Mouse (Mus musculus): ENCODE results near the gene Cldn6. TPM values are rescaled to one million over a fixed set of nuclear protein-coding genes. Genes with fewer than 3 reads are reported as not detected.

Cldn6 gene
- polyA plus RNA-seq (2015; fragmentation: Illumina TruSeq; extraction: RNeasy Lipid Tissue Mini Kit (QIAGEN cat#74804); ENCODE audit: insufficient read depth, low replicate concordance), result not detected

GRCm38 (mm10) chr17:23679127-23679835 lies at the start of gene Cldn6:
Gene Cldn6 (plus strand): TSS chr17:23679249.

DNA sequence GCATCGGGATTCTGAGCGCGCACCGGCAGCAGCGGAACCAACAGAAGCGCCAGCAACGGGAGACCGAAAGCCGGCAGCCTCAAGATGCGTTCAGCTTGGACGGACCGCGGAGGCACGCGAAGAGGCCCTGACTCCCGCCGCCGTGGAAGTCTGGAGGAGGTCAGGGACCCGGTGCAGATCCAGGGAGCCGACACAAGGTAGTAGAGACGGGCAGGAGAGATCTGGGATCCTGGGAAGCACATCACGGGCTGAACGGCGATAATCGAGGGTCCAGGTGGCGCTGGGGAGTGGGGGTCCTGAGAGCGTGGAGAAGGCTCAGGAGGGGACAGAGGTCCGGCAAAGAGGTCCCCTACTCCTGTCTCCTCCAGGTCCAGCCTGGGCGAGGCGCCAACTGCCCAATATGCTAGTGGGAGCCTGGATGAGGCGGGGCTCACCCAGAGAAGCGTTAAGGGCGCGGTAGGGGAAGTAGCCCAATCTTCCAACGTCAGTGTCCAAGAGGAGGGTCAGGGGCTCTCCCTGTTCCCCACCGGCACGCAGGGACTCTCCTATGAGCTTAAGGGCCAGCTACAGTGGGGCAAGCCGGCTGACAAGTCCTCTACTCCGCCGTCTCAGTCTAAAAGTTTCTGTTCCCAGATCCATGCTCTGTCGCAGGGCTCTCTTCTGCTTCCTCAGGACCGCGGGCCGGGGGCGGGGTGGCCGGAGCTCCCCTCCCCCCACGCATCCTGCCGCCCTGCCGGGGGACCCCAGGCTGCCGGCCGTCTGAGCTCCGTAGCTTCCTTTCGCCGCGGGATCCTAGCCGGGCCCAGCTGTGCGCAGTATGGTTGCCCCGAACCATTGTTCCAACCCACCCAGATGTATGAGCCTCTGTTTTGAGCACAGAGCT lies 34.2 kb upstream of the Cldn6 start, which contains the start of gene Mmp25:
Mmp25 (minus strand) TSS at position 665 of the 883 bp plus-strand sequence.

GRCm38 (mm10) chr17:23660117-23660875 lies 18.8 kb upstream of the Cldn6 start, which contains the start of gene Bicdl2:
Gene Bicdl2 (plus strand): TSS chr17:23660506.

GRCm38 (mm10) chr17:23673424-23674073 lies 5.5 kb upstream of the Cldn6 start, which contains the start of the genes Hcfc1r1 and Thoc6:
Gene Hcfc1r1 (plus strand): TSS chr17:23673596.
Gene Thoc6 (minus strand): TSS chr17:23673882.

DNA sequence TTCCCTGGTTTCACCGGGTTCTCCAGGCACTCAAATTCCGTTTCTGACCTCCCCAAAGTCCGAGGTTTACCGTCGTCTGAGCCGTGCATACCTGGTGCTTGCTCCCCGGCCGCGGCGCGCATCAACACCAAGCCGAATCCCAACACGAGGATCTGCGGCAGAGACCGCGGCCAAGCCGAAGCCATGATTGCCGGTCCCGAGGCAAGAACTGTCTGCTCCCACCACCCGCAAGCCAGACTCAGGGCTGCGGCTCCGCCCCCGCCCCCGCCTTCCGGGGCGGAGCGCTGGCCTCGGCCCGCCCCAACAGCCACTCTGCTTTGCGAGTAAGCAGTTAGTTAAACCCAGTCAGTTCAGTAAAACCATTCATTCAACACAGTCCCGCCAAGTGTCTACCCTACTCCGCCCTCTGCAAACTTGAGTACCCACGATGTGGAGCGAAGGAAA lies 1.8 kb upstream of the Cldn6 start, which contains the start of gene Tnfrsf12a:
Tnfrsf12a (minus strand) TSS at position 233 of the 444 bp plus-strand sequence.

GRCm38 (mm10) chr17:23683856-23684672 lies 5.0 kb downstream of the Cldn6 start, which contains the start of gene Cldn9:
Gene Cldn9 (minus strand): TSS chr17:23684026.

DNA sequence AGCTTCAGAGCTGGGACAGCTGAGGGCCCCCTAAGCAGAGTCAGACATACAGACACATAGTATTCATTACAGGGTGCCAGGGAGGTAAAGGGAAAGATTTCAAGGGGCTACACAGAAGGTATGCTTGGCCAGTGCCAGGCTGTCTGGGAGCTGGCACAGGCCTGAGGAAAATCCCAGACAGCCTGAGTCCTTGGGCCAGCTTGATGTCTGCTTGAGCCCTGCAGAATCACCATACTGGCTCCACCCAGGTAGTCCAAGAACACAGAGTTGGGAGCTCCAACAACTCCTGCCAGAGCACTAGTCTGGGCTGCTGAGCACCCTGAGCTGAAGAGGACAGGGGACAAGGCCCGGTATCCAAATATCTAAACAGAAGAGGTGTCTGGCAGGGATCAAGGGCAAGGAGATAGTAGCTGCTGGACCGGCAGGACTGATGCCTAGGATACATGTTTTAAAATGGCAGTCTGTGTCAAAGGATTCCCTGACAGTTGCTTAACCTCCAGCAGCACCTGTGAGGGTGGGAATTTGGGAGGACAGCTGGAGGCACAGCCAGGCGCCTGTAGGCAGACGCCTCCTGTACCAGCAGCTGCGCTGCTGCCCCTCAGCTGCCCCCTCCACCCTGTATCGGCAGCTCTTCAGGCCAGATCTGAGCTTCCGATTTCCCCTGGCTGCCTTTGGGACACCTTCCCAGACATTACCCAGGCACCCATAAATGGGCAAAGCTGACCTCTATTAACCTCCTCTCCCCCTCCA lies 43.5 kb downstream of the Cldn6 start, which contains the start of gene 1520401A03Rik:
1520401A03Rik (minus strand) TSS at position 408 of the 750 bp plus-strand sequence.

DNA sequence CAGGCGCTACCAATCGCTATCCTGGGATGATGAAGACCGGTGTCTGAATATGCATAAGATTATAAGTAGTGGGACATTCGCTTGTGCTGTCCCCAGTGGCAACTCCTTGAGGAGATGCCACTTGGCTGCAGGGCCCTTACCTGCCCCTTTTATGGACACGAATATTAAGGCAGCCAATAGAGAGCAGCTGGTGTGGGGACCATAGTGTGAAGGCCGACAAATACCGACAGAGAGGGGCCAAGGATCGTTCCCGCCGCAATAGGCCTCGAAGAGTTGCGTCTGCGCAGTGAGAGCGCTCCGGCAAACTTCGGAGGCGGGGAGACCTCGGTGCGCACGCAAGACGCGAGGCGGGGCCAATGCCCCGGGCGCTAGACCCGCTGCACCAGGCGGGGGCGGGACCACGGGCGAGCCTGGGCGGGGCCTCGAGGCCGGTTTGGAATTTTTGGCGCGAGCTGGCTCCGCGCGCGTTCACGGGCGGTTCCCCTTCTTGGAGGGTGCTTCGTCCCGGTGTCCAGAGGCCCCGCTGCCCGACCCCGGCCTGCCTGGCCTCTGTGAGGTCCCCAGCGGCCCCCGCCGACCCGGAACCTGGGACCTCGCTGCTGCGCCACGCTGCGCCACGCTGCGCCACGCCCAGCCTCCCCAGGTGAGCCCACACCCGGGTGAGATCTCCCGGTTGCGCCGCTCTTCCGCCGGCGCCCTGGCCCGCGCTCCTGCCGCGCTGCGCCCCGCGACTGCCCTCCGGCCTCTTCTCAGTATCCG lies 47.1 kb downstream of the Cldn6 start, which contains the start of gene Pkmyt1:
Pkmyt1 (plus strand) TSS at position 338 of the 759 bp plus-strand sequence.

Other genes starting within 250 kb of the Cldn6 start
- not detected for gene Vmn2r117, start 199.6 kb upstream of the Cldn6 start, polyA plus RNA-seq (2015; fragmentation: Illumina TruSeq; extraction: RNeasy Lipid Tissue Mini Kit (QIAGEN cat#74804); ENCODE audit: insufficient read depth, low replicate concordance)
- gene Zfp213, start 115.0 kb upstream of the Cldn6 start, polyA plus RNA-seq (2015; fragmentation: Illumina TruSeq; extraction: RNeasy Lipid Tissue Mini Kit (QIAGEN cat#74804); ENCODE audit: insufficient read depth, low replicate concordance), result 4.4 TPM
- 0.72 TPM for gene Zfp13, start 79.8 kb upstream of the Cldn6 start, polyA plus RNA-seq (2015; fragmentation: Illumina TruSeq; extraction: RNeasy Lipid Tissue Mini Kit (QIAGEN cat#74804); ENCODE audit: insufficient read depth, low replicate concordance)
- gene Zscan10, start 78.4 kb upstream of the Cldn6 start, polyA plus RNA-seq (2015; fragmentation: Illumina TruSeq; extraction: RNeasy Lipid Tissue Mini Kit (QIAGEN cat#74804); ENCODE audit: insufficient read depth, low replicate concordance), result not detected
- gene Mmp25, start 34.0 kb upstream of the Cldn6 start, polyA plus RNA-seq (2015; fragmentation: Illumina TruSeq; extraction: RNeasy Lipid Tissue Mini Kit (QIAGEN cat#74804); ENCODE audit: insufficient read depth, low replicate concordance), result 1.0 TPM
- gene Bicdl2, start 18.7 kb upstream of the Cldn6 start, polyA plus RNA-seq (2015; fragmentation: Illumina TruSeq; extraction: RNeasy Lipid Tissue Mini Kit (QIAGEN cat#74804); ENCODE audit: insufficient read depth, low replicate concordance), result not detected
- 29.3 TPM for gene Hcfc1r1, start 5.7 kb upstream of the Cldn6 start, polyA plus RNA-seq (2015; fragmentation: Illumina TruSeq; extraction: RNeasy Lipid Tissue Mini Kit (QIAGEN cat#74804); ENCODE audit: insufficient read depth, low replicate concordance)
- gene Thoc6, start 5.4 kb upstream of the Cldn6 start, polyA plus RNA-seq (2015; fragmentation: Illumina TruSeq; extraction: RNeasy Lipid Tissue Mini Kit (QIAGEN cat#74804); ENCODE audit: insufficient read depth, low replicate concordance), result 9.4 TPM
- gene Tnfrsf12a, start 1.8 kb upstream of the Cldn6 start, polyA plus RNA-seq (2015; fragmentation: Illumina TruSeq; extraction: RNeasy Lipid Tissue Mini Kit (QIAGEN cat#74804); ENCODE audit: insufficient read depth, low replicate concordance), result 4.0 TPM
- gene Cldn9, start 4.8 kb downstream of the Cldn6 start, polyA plus RNA-seq (2015; fragmentation: Illumina TruSeq; extraction: RNeasy Lipid Tissue Mini Kit (QIAGEN cat#74804); ENCODE audit: insufficient read depth, low replicate concordance), result not detected
- not detected for gene 1520401A03Rik, start 43.5 kb downstream of the Cldn6 start, polyA plus RNA-seq (2015; fragmentation: Illumina TruSeq; extraction: RNeasy Lipid Tissue Mini Kit (QIAGEN cat#74804); ENCODE audit: insufficient read depth, low replicate concordance)
- 7.6 TPM for gene Pkmyt1, start 47.1 kb downstream of the Cldn6 start, polyA plus RNA-seq (2015; fragmentation: Illumina TruSeq; extraction: RNeasy Lipid Tissue Mini Kit (QIAGEN cat#74804); ENCODE audit: insufficient read depth, low replicate concordance)
- gene Paqr4, start 61.6 kb downstream of the Cldn6 start, polyA plus RNA-seq (2015; fragmentation: Illumina TruSeq; extraction: RNeasy Lipid Tissue Mini Kit (QIAGEN cat#74804); ENCODE audit: insufficient read depth, low replicate concordance), result 3.6 TPM
- 0.28 TPM for gene Kremen2, start 66.6 kb downstream of the Cldn6 start, polyA plus RNA-seq (2015; fragmentation: Illumina TruSeq; extraction: RNeasy Lipid Tissue Mini Kit (QIAGEN cat#74804); ENCODE audit: insufficient read depth, low replicate concordance)
- gene Flywch1, start 92.4 kb downstream of the Cldn6 start, polyA plus RNA-seq (2015; fragmentation: Illumina TruSeq; extraction: RNeasy Lipid Tissue Mini Kit (QIAGEN cat#74804); ENCODE audit: insufficient read depth, low replicate concordance), result 9.9 TPM
- gene Flywch2, start 106.8 kb downstream of the Cldn6 start, polyA plus RNA-seq (2015; fragmentation: Illumina TruSeq; extraction: RNeasy Lipid Tissue Mini Kit (QIAGEN cat#74804); ENCODE audit: insufficient read depth, low replicate concordance), result 0.57 TPM
- 445 TPM for gene Srrm2, start 111.3 kb downstream of the Cldn6 start, polyA plus RNA-seq (2015; fragmentation: Illumina TruSeq; extraction: RNeasy Lipid Tissue Mini Kit (QIAGEN cat#74804); ENCODE audit: insufficient read depth, low replicate concordance)
- gene Elob, start 149.9 kb downstream of the Cldn6 start, polyA plus RNA-seq (2015; fragmentation: Illumina TruSeq; extraction: RNeasy Lipid Tissue Mini Kit (QIAGEN cat#74804); ENCODE audit: insufficient read depth, low replicate concordance), result 39.3 TPM
- gene Prss33, start 156.8 kb downstream of the Cldn6 start, polyA plus RNA-seq (2015; fragmentation: Illumina TruSeq; extraction: RNeasy Lipid Tissue Mini Kit (QIAGEN cat#74804); ENCODE audit: insufficient read depth, low replicate concordance), result not detected
- gene Prss32, start 164.6 kb downstream of the Cldn6 start, polyA plus RNA-seq (2015; fragmentation: Illumina TruSeq; extraction: RNeasy Lipid Tissue Mini Kit (QIAGEN cat#74804); ENCODE audit: insufficient read depth, low replicate concordance), result not detected
- gene Prss41, start 164.9 kb downstream of the Cldn6 start, polyA plus RNA-seq (2015; fragmentation: Illumina TruSeq; extraction: RNeasy Lipid Tissue Mini Kit (QIAGEN cat#74804); ENCODE audit: insufficient read depth, low replicate concordance), result 0.12 TPM
- gene Prss21, start 188.8 kb downstream of the Cldn6 start, polyA plus RNA-seq (2015; fragmentation: Illumina TruSeq; extraction: RNeasy Lipid Tissue Mini Kit (QIAGEN cat#74804); ENCODE audit: insufficient read depth, low replicate concordance), result not detected
- not detected for gene Dcpp1, start 201.6 kb downstream of the Cldn6 start, polyA plus RNA-seq (2015; fragmentation: Illumina TruSeq; extraction: RNeasy Lipid Tissue Mini Kit (QIAGEN cat#74804); ENCODE audit: insufficient read depth, low replicate concordance)
- gene Dcpp2, start 201.6 kb downstream of the Cldn6 start, polyA plus RNA-seq (2015; fragmentation: Illumina TruSeq; extraction: RNeasy Lipid Tissue Mini Kit (QIAGEN cat#74804); ENCODE audit: insufficient read depth, low replicate concordance), result not detected
- gene Dcpp3, start 238.2 kb downstream of the Cldn6 start, polyA plus RNA-seq (2015; fragmentation: Illumina TruSeq; extraction: RNeasy Lipid Tissue Mini Kit (QIAGEN cat#74804); ENCODE audit: insufficient read depth, low replicate concordance), result not detected

Data from spleen, adult 10 weeks (tissue).